Mouse (Mus musculus): ENCODE results near the gene Prelid1. TPM values are rescaled to one million over a fixed set of nuclear protein-coding genes. Genes with fewer than 3 reads are reported as not detected.
A peak's percentile ranks its signal among the peaks of the same experiment; 100 is the strongest.

Gene Prelid1
- total and polyA plus RNA-seq, 3 experiments, result 203 to 630 TPM; not detected in 1

DNA sequence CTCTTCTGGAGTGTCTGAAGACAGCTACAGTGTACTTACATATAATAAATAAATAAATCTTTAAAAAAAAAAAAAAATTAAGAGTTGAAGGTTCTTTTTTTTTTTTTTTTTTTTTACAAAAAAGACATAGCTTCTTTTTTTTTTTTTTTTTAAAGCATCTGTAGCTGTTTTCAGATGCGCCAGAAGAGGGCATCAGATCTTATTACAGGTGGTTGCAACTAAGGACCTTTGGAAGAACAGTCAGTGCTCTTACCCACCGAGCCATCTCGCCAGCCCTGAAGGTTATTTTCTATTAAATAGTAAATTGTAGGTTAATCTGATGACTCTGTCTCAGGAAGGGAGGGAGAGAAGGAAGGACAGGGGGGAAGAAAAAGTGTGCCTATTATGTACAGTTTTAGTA is 31.4 kb upstream of the Prelid1 start:
- peaks cover 0 to 2% of the 10 kb centered on the region in 2 experiments; a peak in 1 of 4 replicates for H3K36me3 ChIP-seq (ENCODE audit: control insufficient read depth in 1 of 2, insufficient read depth in 2 of 2, low read length in 2 of 2)
- H3K27me3 ChIP-seq (ENCODE audit: control insufficient read depth in 1 of 2, insufficient read depth in 2 of 2, low read length in 2 of 2), result no peaks in the 10 kb centered on the region
- no peak overlapping the region for H3K9ac ChIP-seq (ENCODE audit: control insufficient read depth, low read depth, low read length, poor library complexity, severe bottlenecking)
- peak; percentile 55 for DNase-seq (ENCODE audit: low read depth, low spot score)
- TF ChIP-seq POLR2AphosphoS2 (IDR thresholded peaks at IDR 0.05; ENCODE audit: low read length), result no peak
- no peak for TF ChIP-seq KAT2A (conservative IDR thresholded peaks at IDR 0.05; ENCODE audit: low read depth, low read length)
- TF ChIP-seq ZC3H11A (IDR thresholded peaks at IDR 0.05; ENCODE audit: low read depth, low read length), result no peak
- TF ChIP-seq CTCF (IDR thresholded peaks at IDR 0.05 in 2 of 3, conservative IDR thresholded peaks at IDR 0.05 in 1 of 3; ENCODE audit: control insufficient read depth in 1 of 3, insufficient read depth in 1 of 3, low read depth in 2 of 3, low read length in 3 of 3, poor library complexity in 1 of 3, severe bottlenecking in 1 of 3), result peak in 1 of 3 experiments; percentile 37; a peak in 2 of 6 replicates
- TF ChIP-seq MYC (IDR thresholded peaks at IDR 0.05; ENCODE audit: low read depth, low read length), result no peak
- no peak for TF ChIP-seq USF1 (IDR thresholded peaks at IDR 0.05; ENCODE audit: low read depth, low read length)
- no peak for TF ChIP-seq BHLHE40 (IDR thresholded peaks at IDR 0.05; ENCODE audit: borderline replicate concordance, low read depth, low read length)
- TF ChIP-seq UBTF (IDR thresholded peaks at IDR 0.05; ENCODE audit: borderline replicate concordance, insufficient read depth, low read depth, low read length), result no peak
- TF ChIP-seq NELFE (IDR thresholded peaks at IDR 0.05; ENCODE audit: low read depth, low read length), result no peak
- TF ChIP-seq ZNF384 (IDR thresholded peaks at IDR 0.05; ENCODE audit: low read depth, low read length), result peak; percentile 94
- no peak for TF ChIP-seq MAX (IDR thresholded peaks at IDR 0.05; ENCODE audit: low read length)
- TF ChIP-seq SMC3 (IDR thresholded peaks at IDR 0.05; ENCODE audit: low read depth, low read length), result 0 out of 2 replicates have a peak, but pooled peaks have one; percentile 21
- TF ChIP-seq USF2 (IDR thresholded peaks at IDR 0.05; ENCODE audit: borderline replicate concordance in 1 of 2, insufficient read depth in 1 of 2, low read depth in 1 of 2, low read length in 2 of 2), result no peak
- TF ChIP-seq JUND (IDR thresholded peaks at IDR 0.05; ENCODE audit: low read depth, low read length), result no peak
- H3K27ac ChIP-seq (ENCODE audit: control insufficient read depth, low read depth, low read length), result no peak overlapping the region
- H3K4me3 ChIP-seq (ENCODE audit: control insufficient read depth in 1 of 2, insufficient read depth in 1 of 2, low read depth in 2 of 2, low read length in 2 of 2), result peak overlapping the region in 1 of 2 experiments; percentile 45; a peak in 2 of 4 replicates
- H3K79me2 ChIP-seq (ENCODE audit: control insufficient read depth, insufficient read depth, low read length, poor library complexity), result no peaks in the 10 kb centered on the region
- no peaks in the 10 kb centered on the region for H3K9me3 ChIP-seq (replicated peaks; ENCODE audit: insufficient read depth, low read length)
- no peaks in the 10 kb centered on the region for H3K4me1 ChIP-seq (ENCODE audit: control insufficient read depth in 1 of 2, insufficient read depth in 2 of 2, low read length in 2 of 2)

- TF ChIP-seq MAFK (IDR thresholded peaks at IDR 0.05; ENCODE audit: borderline replicate concordance, low read depth, low read length) (peak; percentile 99), CHD1 (IDR thresholded peaks at IDR 0.05; ENCODE audit: low read depth, low read length) (no peak)
Measured at GRCm38 (mm10) chr13:55296760-55297159, 23.5 kb upstream of the Prelid1 start.

More at GRCm38 (mm10) chr13:55296760-55297159, 23.5 kb upstream of the Prelid1 start:
- Histone ChIP-seq H3K9me3 (replicated peaks; ENCODE audit: insufficient read depth, low read length) (no peaks in the 10 kb centered on the region), H3K4me1 (ENCODE audit: control insufficient read depth in 1 of 2, insufficient read depth in 2 of 2, low read length in 2 of 2) (no peaks in the 10 kb centered on the region), H3K36me3 (ENCODE audit: control insufficient read depth in 1 of 2, insufficient read depth in 2 of 2, low read length in 2 of 2) (peaks cover 0 to 4% of the 10 kb centered on the region in 2 experiments; a peak in 1 of 4 replicates), H3K9ac (ENCODE audit: control insufficient read depth, low read depth, low read length, poor library complexity, severe bottlenecking) (no peak overlapping the region), H3K27me3 (ENCODE audit: control insufficient read depth in 1 of 2, insufficient read depth in 2 of 2, low read length in 2 of 2) (no peaks in the 10 kb centered on the region), H3K4me3 (ENCODE audit: control insufficient read depth in 1 of 2, insufficient read depth in 1 of 2, low read depth in 2 of 2, low read length in 2 of 2) (no peak overlapping the region), H3K27ac (ENCODE audit: control insufficient read depth, low read depth, low read length) (no peak overlapping the region), H3K79me2 (ENCODE audit: control insufficient read depth, insufficient read depth, low read length, poor library complexity) (no peaks in the 10 kb centered on the region)
- no peak for DNase-seq (ENCODE audit: low read depth, low spot score)

Measured in MEL (cell line).